Mouse (Mus musculus) ovary, adult 2 months (tissue): ENCODE results near the gene Gm13275. TPM values are rescaled to one million over a fixed set of nuclear protein-coding genes. Genes with fewer than 3 reads are reported as not detected.

Source experiments
- polyA plus RNA-seq: library from polyadenylated mRNA; depleted of rRNA; stranded (reverse); fragments of >200 nt; gene quantifications from 2 replicates; pipeline ENCODE4 v1.2.3, GENCODE M21; 2012; rRNA removed

The Gm13275 gene
- not detected in 2 replicates for polyA plus RNA-seq

GRCm38 (mm10) chr4:88793936-88794675 lies at the start of gene Gm13275:
Gene Gm13275, plus strand, starts transcription at chr4:88794487.

GRCm38 (mm10) chr4:88754818-88755340 lies 39.4 kb upstream of the Gm13275 start, which contains the start of gene Gm13271:
Gene Gm13271, plus strand, starts transcription at chr4:88754868.

DNA sequence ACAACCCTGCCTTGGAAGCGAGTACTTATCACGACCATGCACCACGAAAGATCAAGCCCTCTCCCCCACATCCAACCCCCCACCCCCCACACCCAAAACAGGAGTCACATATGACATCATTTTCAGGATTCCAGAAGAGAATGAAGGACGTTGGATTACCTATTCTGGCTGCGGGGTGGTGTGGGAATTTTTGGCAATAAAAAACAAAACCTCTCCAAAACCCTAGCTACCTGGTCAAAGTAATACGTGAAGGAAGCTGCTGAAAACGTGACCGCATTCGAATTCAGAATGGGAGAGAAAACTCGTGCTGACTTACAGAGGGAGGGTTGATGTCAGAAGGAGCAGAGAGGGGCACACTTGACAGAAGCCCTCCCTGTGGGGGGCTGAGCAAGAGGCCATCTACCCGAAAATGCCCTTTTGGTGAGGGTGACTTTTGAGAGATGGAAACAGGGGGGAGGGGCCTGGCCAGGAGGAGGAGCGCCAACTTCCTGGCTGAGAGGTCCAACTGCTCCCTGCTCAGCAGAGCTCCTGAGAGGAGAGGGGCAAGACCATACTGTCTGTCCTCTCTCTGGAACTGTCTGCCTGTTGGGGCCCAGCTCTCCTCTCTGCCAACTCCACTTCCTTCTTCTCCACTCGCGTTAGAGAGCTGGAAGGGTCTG lies 34.5 kb upstream of the Gm13275 start, which contains the start of gene Gm13283:
Gene Gm13283, plus strand, starts transcription at position 510 of the 659 bp plus-strand sequence.

GRCm38 (mm10) chr4:88773534-88773933 lies 20.8 kb upstream of the Gm13275 start, which contains the start of gene Gm13290:
Gene Gm13290, plus strand, starts transcription at chr4:88773834.

GRCm38 (mm10) chr4:88776622-88777021 lies 17.7 kb upstream of the Gm13275 start, which contains the start of gene Gm13289:
Gene Gm13289, plus strand, starts transcription at chr4:88776922.

GRCm38 (mm10) chr4:88779550-88779949 lies 14.7 kb upstream of the Gm13275 start, which contains the start of gene Gm13272:
Gene Gm13272, plus strand, starts transcription at chr4:88779850.

DNA sequence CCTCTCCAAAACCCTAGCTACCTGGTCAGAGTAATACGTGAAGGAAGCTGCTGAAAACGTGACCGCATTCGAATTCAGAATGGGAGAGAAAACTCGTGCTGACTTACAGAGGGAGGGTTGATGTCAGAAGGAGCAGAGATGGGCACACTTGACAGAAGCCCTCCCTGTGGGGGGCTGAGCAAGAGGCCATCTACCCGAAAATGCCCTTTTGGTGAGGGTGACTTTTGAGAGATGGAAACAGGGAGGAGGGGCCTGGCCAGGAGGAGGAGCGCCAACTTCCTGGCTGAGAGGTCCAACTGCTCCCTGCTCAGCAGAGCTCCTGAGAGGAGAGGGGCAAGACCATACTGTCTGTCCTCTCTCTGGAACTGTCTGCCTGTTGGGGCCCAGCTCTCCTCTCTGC lies 12.5 kb upstream of the Gm13275 start, which contains the start of gene Ifnz:
Gene Ifnz, plus strand, starts transcription at position 301 of the 400 bp plus-strand sequence.

GRCm38 (mm10) chr4:88785409-88785808 lies 8.9 kb upstream of the Gm13275 start, which contains the start of gene Gm13276:
Gene Gm13276, plus strand, starts transcription at chr4:88785709.

DNA sequence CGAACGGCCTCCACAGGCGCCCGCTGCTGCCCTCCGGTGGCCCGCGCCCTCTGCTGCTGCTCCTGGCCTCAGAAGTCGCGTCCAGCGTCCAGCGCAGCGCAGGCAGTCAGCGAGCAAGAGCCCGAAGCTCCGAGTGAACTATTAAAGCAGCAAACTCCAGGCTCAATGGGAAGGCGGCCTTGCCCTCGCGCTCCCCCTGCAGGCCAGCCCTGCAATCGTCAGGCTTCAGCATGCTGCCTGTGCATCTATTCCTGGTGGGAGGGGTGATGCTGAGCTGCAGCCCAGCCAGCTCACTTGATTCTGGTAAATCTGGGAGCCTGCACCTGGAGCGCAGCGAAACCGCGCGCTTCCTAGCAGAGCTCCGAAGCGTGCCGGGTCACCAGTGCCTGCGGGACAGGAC lies 5.9 kb upstream of the Gm13275 start, which contains the start of gene Gm13277:
Gene Gm13277, plus strand, starts transcription at position 231 of the 400 bp plus-strand sequence.

DNA sequence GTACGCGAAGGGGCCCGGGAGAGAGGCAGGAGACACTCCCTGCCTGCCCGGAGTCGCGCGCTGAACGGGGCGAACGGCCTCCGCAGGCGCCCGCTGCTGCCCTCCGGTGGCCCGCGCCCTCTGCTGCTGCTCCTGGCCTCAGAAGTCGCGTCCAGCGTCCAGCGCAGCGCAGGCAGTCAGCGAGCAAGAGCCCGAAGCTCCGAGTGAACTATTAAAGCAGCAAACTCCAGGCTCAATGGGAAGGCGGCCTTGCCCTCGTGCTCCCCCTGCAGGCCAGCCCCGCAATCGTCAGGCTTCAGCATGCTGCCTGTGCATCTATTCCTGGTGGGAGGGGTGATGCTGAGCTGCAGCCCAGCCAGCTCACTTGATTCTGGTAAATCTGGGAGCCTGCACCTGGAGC lies 3.0 kb upstream of the Gm13275 start, which contains the start of gene Gm13278:
Gene Gm13278, plus strand, starts transcription at position 301 of the 400 bp plus-strand sequence.

DNA sequence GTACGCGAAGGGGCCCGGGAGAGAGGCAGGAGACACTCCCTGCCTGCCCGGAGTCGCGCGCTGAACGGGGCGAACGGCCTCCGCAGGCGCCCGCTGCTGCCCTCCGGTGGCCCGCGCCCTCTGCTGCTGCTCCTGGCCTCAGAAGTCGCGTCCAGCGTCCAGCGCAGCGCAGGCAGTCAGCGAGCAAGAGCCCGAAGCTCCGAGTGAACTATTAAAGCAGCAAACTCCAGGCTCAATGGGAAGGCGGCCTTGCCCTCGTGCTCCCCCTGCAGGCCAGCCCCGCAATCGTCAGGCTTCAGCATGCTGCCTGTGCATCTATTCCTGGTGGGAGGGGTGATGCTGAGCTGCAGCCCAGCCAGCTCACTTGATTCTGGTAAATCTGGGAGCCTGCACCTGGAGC lies 2.8 kb downstream of the Gm13275 start, which contains the start of gene Gm13279:
Gene Gm13279, plus strand, starts transcription at position 301 of the 400 bp plus-strand sequence.

GRCm38 (mm10) chr4:88799365-88799764 lies 5.1 kb downstream of the Gm13275 start, which contains the start of gene Gm13285:
Gene Gm13285, plus strand, starts transcription at chr4:88799665.

DNA sequence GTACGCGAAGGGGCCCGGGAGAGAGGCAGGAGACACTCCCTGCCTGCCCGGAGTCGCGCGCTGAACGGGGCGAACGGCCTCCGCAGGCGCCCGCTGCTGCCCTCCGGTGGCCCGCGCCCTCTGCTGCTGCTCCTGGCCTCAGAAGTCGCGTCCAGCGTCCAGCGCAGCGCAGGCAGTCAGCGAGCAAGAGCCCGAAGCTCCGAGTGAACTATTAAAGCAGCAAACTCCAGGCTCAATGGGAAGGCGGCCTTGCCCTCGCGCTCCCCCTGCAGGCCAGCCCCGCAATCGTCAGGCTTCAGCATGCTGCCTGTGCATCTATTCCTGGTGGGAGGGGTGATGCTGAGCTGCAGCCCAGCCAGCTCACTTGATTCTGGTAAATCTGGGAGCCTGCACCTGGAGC lies 8.7 kb downstream of the Gm13275 start, which contains the start of gene Gm13287:
Gene Gm13287, plus strand, starts transcription at position 301 of the 400 bp plus-strand sequence.

DNA sequence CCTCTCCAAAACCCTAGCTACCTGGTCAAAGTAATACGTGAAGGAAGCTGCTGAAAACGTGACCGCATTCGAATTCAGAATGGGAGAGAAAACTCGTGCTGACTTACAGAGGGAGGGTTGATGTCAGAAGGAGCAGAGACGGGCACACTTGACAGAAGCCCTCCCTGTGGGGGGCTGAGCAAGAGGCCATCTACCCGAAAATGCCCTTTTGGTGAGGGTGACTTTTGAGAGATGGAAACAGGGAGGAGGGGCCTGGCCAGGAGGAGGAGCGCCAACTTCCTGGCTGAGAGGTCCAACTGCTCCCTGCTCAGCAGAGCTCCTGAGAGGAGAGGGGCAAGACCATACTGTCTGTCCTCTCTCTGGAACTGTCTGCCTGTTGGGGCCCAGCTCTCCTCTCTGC lies 10.9 kb downstream of the Gm13275 start, which contains the start of gene Gm13288:
Gene Gm13288, plus strand, starts transcription at position 301 of the 400 bp plus-strand sequence.

GRCm38 (mm10) chr4:88815928-88816327 lies 21.6 kb downstream of the Gm13275 start, which contains the start of gene Ifna7:
Gene Ifna7, plus strand, starts transcription at chr4:88816228.

DNA sequence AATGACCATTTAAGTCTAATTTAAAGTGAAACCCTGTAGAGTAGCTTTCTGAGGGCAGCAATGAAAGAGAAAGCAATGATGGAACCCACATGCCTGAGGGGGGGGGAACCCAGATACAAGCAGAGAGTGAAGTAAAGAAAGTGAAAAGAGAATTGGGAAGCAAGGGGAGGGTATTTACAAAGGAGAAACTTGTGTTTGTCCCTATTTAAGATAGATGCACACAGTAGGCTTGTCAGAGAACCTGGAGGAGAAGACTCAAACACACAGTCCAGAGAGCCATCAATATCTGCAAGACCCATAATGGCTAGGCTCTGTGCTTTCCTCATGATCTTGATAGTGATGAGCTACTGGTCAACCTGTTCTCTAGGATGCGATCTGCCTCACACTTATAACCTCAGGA lies 25.4 kb downstream of the Gm13275 start, which contains the start of gene Ifna11:
Gene Ifna11, plus strand, starts transcription at position 301 of the 400 bp plus-strand sequence.

GRCm38 (mm10) chr4:88827116-88827515 lies 32.8 kb downstream of the Gm13275 start, which contains the start of gene Ifna6:
Gene Ifna6, plus strand, starts transcription at chr4:88827416.

DNA sequence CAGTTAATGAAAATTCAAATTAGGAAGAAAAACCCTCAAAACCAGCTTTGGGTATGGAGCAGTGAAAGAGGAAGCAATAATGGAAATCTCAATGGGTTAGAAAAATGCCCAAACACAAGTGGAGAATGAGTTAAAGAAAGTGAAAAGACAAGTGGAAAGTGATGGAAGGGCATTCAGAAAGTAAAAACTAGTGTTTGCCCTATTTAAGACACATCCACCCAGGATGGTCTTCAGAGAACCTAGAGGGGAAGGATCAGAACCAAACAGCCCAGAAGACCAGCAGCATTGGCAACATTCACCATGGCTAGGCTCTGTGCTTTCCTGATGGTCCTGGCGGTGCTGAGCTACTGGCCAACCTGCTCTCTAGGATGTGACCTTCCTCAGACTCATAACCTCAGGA lies 40.9 kb downstream of the Gm13275 start, which contains the start of gene Ifna5:
Gene Ifna5, plus strand, starts transcription at position 301 of the 400 bp plus-strand sequence.

DNA sequence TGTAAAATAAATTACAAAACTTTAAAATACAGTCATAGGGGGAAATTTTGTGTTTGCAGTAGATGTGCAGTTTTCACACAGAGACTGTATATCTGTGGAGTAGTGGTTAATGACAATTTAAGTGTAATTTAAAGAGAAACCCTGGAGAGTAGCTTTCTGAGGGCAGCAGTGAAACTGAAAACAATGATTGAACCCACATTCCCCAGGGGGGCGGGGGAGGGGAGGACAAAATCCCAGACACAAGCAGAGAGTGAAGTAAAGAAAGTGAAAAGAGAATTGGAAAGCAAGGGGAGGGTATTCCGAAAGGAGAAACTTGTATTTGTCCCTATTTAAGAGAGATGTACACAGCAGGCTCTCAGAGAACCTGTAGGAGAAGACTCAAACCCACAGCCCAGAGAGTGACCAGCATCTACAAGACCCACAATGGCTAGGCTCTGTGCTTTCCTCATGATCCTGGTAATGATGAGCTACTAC lies 47.2 kb downstream of the Gm13275 start, which contains the start of gene Ifna4:
Gene Ifna4, plus strand, starts transcription at position 424 of the 474 bp plus-strand sequence.

